Mouse (Mus musculus): ENCODE results near the gene Itga5.

DNA sequence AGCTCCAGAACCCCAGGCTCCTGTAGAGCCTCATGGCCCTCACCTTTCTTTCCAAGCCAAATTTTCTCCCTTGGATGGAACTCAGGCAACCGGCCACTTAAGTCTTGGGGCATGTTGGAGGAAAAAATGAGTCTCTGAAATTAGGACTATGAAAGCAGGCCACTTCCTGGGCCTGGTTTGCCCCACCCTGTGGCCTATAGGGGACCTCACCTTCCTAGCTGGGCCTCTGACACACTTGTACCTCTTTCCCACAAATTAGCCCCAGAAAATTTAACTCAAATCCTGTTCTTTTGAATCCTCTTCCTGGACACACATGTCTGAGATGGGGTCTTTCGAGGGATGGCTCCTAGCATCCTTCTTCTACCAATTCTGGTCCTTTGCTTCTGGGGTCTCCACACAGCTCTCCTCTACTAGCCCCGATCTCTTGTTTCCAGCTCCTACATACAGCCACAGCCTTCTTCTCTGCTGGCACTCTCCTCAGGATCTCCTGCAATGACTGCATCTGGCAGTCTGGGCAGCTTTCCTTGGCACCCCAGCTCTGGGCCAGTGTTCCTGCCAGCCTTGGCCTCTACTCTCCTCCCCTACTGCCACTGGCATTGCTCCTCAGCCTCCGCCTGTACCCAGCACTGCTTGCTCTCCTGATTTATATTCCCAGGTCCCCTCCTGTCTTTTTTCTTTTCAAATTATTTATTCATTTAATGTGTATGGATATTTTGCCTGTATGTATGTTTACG is 6.5 kb downstream of the Itga5 start:
- TF ChIP-seq CTCF (IDR thresholded peaks at IDR 0.05; ENCODE audit: control insufficient read depth, insufficient read depth, insufficient read length) (no peak), USF1 (IDR thresholded peaks at IDR 0.05; ENCODE audit: low read depth) (no peak), MAX (IDR thresholded peaks at IDR 0.05) (no peak), MYOG (IDR thresholded peaks at IDR 0.05; ENCODE audit: control insufficient read depth, extremely low read depth, insufficient read length) (no peak), CEBPB (IDR thresholded peaks at IDR 0.05; ENCODE audit: low read depth) (no peak)
